Mouse (Mus musculus) liver, embryonic 14.5 days (tissue): ENCODE data around the gene Il1rn.
A peak's percentile ranks its signal among the peaks of the same experiment; 100 is the strongest.

Experiments
- CTCF ChIP-seq: IDR thresholded peaks from 2 replicates; pipeline ENCODE4 v1.5.1; 2016; ENCODE audit warnings: antibody characterized with exemption, low read depth, control low read depth
- EP300 ChIP-seq: IDR thresholded peaks from 2 replicates; pipeline ENCODE4 v1.6.1; 2016; ENCODE audit warnings: antibody characterized with exemption, low read depth

GRCm38 (mm10) chr2:24296837-24297236 is 39.8 kb upstream of the Il1rn start:
- TF ChIP-seq CTCF (peak; percentile 63), EP300 (no peak)
